Mouse (Mus musculus) gastrocnemius, adult 8-10 months (tissue): ENCODE measurements around the gene Mmrn2. TPM values are rescaled to one million over a fixed set of nuclear protein-coding genes. Genes with fewer than 3 reads are reported as not detected.
"Not testable (repeated sequence)": the region's sequence is repeated elsewhere in the genome, so short reads cannot be mapped to it uniquely, and the experiment has no call there.

ENCODE experiments used
- DNase-seq, 2 experiments: peaks; one replicate each; pipeline ENCODE4 v3.0.0; 2022; ENCODE audit warnings: low spot score in 2 of 2
- total RNA-seq, 4 experiments: library from RNA; stranded (reverse); gene quantifications; 2 replicates each; pipeline ENCODE4 v1.2.4; 2022

The Mmrn2 gene
- total RNA-seq, 4 experiments from 2014 or later, result 7.9 to 9.3 (median 9.0) TPM

DNA sequence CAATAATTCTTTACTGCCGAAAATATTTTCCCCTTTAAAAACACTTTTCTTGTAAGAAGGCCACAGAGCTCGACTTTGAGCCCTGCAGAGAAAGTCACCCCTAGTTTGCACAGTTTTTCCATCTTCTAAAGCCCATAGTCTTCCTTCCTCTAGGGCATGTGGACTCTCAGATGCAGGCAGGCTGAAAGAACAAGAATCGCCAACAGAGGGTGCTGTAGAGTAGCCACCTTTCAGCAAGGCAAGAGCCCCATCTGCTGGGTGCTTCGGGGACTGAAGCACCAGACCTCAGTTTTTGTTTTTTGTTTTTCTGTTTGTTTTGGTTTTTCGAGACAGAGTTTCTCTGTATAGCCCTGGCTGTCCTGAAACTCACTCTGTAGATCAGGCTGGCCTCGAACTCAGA lies 25.9 kb downstream of the Mmrn2 start:
- peak; percentile 71 to 74 for DNase-seq

DNA sequence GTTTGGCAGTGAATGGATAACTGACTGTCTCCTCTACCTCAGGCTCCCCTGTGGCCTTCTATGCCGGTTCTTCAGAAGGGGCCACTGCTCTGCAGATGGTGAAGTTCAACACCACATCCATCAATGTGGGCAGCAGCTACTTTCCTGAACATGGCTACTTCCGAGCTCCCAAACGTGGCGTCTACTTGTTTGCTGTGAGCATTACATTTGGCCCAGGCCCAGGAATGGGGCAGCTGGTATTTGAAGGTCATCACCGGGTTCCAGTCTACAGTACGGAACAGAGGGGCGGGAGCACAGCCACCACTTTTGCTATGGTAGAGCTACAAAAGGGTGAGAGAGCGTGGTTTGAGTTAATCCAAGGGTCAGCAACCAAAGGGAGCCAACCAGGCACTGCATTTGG lies 27.6 kb downstream of the Mmrn2 start:
- no peak for DNase-seq

- no peak for DNase-seq
Observed at GRCm38 (mm10) chr14:34403424-34403823, 28.2 kb downstream of the Mmrn2 start.

DNA sequence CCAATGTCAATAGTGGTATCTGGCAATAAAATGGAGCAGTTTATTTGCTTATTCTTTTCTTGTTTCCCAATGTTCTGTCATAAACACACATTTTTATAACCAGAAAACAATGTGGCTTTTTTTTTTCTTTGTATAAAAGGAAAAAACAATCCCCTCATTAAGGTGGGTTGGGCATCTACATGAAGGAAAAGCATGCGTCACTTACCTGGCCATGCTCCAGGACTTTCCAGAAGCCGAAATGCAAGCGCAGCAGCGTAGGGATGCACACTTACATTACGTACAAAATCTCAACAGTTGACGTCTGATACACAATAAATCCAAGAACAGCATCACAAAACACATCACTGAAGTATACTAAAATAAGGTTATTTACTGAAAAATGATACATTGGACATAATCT lies 35.5 kb downstream of the Mmrn2 start:
- DNase-seq, result no peak

DNA sequence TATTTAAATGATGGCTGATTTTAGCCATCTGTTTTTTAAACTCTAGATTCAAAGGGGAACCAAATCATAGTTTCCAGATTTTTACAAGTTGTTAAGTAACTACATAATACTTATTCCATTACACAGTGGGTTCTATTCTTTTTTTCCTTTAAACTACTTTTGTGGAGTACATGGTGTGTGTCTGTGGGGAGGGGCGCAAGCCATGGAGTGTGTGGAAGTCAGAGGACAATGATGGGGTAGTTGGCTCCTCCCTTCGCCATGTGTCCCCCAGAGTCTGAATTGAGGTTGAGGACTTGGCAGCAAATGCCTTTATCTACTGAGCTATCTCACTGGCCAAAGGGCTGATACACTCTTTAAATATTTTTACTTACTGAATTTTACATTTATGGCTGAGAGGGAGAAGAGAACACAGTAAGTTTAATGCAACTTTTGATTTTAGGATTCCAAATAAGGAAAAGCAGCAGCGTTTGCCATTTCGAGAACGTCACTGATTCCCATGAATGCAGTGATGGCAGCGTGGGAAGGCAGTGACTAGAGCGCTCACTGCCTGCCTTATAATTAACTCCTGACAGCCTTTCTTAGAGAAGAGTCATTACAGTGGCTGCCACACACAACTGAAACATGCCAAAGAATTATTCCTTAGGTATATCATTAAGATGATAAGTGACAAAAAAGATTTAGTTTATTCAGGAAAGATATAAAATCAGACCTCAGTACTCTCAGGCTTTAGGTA lies 37.1 kb downstream of the Mmrn2 start:
- DNase-seq, result no peak

GRCm38 (mm10) chr14:34416946-34417345 lies 41.7 kb downstream of the Mmrn2 start:
- DNase-seq, result not testable (repeated sequence)

GRCm38 (mm10) chr14:34417501-34417900 lies 42.2 kb downstream of the Mmrn2 start:
- DNase-seq, result no peak

DNA sequence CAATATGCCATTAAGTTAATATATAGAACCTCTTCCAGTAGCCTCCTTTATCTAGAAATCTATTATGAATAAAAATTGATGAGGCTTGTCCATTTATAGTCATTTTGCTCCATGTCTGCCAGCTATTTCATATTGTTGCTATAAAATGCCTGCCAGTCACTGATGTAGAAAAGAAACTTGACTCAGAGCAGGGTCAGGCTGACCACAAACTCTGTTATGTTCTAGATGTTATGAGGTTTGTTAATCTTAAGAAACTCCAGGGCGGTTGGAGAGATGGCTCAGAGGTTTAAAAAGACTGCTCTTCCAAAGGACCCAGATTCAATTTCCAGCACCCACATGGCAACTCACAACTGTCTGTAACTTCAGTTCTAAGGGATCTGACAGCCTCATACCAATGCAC lies 45.8 kb downstream of the Mmrn2 start:
- DNase-seq, result no peak

- no peak for DNase-seq
Observed at GRCm38 (mm10) chr14:34428274-34428673, 53.0 kb downstream of the Mmrn2 start.

GRCm38 (mm10) chr14:34429069-34429468 lies 53.8 kb downstream of the Mmrn2 start:
- no peak for DNase-seq

GRCm38 (mm10) chr14:34440526-34441066 lies 65.3 kb downstream of the Mmrn2 start:
- no peak for DNase-seq

DNA sequence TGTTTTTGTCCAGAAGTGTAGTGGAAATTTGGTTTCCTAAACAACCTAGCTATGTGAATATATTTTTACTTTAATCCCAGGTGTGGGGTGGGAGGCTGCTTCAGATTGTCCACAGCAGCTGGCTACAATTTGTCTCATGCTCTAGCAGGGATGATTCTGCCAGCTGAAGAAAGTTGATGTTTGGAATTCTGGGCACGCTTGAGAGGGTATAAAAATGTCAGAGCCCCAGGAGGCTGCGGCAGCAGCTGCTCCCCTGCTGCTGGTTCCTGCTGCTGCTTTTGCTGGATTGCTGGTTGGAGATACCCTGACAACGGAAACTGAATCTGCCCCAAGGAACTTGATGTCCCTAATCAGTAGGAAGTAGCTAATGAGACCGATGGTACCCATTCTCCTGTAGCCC lies 67.3 kb downstream of the Mmrn2 start:
- DNase-seq, result no peak

DNA sequence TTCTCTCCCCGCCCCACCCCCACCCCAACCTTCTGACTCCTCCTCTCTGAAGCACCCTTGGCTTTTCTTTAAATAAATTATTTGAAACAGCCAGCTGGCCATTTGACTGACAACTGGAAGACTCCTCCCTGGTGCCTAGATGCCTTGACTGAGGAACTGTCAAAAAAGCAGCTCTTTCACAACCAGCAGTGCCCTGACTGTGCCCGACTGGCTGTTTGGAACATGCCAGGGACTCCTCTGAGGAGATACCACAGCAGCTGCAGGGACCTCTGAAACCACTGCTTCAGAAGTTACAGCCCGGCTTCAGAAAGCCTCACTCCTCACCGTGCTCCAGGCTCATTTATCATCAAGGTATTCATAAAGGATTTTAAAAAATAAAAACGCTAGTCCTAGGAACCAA lies 69.1 kb downstream of the Mmrn2 start:
- no peak for DNase-seq

GRCm38 (mm10) chr14:34444924-34445323 lies 69.7 kb downstream of the Mmrn2 start:
- no peak for DNase-seq

- no peak for DNase-seq
Observed at GRCm38 (mm10) chr14:34445348-34445747, 70.1 kb downstream of the Mmrn2 start.

- no peak for DNase-seq
Observed at GRCm38 (mm10) chr14:34446624-34447023, 71.4 kb downstream of the Mmrn2 start.

DNA sequence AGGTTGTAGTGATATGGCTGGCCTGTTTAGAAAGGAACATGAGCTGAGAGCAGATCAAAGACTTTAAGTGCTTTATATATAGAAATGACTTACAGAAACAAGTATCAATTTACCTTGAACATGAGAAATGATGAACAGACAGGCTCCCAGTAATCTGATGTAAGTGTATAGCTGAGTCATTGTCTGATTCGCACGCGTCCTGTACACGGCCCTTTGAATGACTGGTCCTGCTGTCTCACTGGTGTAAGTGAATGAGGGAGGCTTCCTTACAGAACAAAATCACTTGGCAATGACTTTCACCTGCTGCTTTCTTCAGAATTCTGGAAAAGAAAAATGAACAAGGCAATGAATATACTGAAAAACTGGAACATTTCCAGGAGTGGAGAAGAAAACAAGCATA lies 72.4 kb downstream of the Mmrn2 start:
- DNase-seq, result no peak

- no peak for DNase-seq
Observed at GRCm38 (mm10) chr14:34448398-34448797, 73.1 kb downstream of the Mmrn2 start.

- DNase-seq, result no peak
Observed at GRCm38 (mm10) chr14:34449807-34450206, 74.5 kb downstream of the Mmrn2 start.

- DNase-seq, result no peak
Observed at GRCm38 (mm10) chr14:34450451-34450850, 75.2 kb downstream of the Mmrn2 start.

DNA sequence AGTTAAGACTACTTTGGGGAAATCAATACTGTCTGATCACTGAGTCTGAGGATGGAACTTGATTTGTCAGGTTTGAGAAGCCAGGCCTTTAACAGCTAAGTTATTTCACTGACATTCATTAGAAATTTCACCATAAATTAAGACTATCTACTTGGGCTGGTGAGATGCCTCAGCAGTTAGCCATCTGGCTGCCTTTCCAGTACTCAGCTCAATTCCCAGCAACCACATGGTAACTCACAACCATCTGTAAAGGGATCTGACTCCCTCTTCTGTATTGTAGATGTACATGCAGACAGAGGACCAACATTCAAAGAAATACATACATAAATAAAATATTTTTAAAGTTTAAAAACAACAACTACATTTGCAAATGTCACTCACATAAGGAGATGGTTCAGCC lies 76.6 kb downstream of the Mmrn2 start:
- DNase-seq, result no peak

GRCm38 (mm10) chr14:34453648-34454047 lies 78.4 kb downstream of the Mmrn2 start:
- DNase-seq, result no peak
